Mouse (Mus musculus): ENCODE data around the gene Spag17. TPM values are rescaled to one million over a fixed set of nuclear protein-coding genes. Genes with fewer than 3 reads are reported as not detected.

Gene Spag17
- polyA plus RNA-seq, 1 experiment from 2014 or later, result 0.66 TPM

DNA sequence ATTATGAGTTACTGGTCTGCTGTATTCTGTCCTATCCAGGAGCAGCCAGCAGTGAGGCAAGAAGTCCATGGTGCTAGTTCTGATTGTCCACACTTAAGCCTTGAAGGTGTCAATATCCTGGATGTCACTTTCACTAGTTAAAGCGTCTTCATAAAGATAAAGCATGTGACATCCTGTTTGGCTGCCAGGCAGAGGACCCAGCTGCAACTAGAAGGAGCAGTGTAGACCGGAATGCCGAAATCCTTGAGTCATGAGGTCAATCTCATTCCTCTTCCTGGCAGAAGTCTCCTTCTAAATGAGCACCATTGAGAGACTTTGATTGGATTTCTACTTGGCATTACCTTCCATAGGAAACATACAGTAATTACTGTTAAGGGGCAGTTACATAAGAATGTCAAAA lies 295.3 kb downstream of the Spag17 start:
- Histone ChIP-seq H3K27me3 (ENCODE audit: insufficient read depth, low read length) (no peaks in the 10 kb centered on the region), H3K9me3 (replicated peaks; ENCODE audit: low read length) (no peaks in the 10 kb centered on the region), H3K4me2 (ENCODE audit: low read length) (no peak overlapping the region), H3K4me3 (replicated peaks; ENCODE audit: low read depth, low read length) (no peak overlapping the region), H3K36me3 (ENCODE audit: insufficient read depth, low read length) (peaks cover 31% of the 10 kb centered on the region), H3K4me1 (replicated peaks; ENCODE audit: insufficient read depth, low read length) (no peaks in the 10 kb centered on the region), H3K27ac (no peak overlapping the region), H3K9ac (ENCODE audit: low read depth, low read length) (no peak overlapping the region)
- ATAC-seq (replicated peaks; ENCODE audit: low FRiP score, low read depth) (no peak), DNase-seq (ENCODE audit: low spot score) (no peak)
- WGBS, result 62% methylated on average over 3 of the region's 3 CpGs
- no peak for TF ChIP-seq CTCF (IDR thresholded peaks at IDR 0.05; ENCODE audit: low read depth)

DNA sequence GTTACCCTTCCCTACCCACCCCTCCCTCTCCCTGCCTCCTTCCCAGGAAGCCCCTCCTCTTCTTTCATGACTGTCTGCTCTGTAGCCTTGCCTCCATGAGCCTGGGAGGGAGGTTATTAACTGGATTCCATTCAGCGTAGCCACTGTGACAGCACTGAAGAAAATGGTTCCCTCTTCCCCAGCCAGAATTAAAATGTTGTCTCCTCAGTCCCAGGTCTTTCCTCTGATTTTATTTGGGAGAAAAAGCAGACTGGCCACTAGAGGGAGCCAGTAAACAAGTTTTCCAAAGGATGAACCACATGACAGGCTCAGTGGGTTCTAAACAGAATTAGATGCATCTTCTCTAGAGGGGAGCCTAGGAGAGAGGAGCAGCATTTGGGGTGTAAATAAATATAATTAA lies 304.2 kb downstream of the Spag17 start:
- H3K9me3 ChIP-seq (replicated peaks; ENCODE audit: low read length), result no peaks in the 10 kb centered on the region
- WGBS, result 50% methylated on average over 1 of the region's 1 CpGs
- H3K4me1 ChIP-seq (replicated peaks; ENCODE audit: insufficient read depth, low read length), result no peaks in the 10 kb centered on the region
- no peaks in the 10 kb centered on the region for H3K36me3 ChIP-seq (ENCODE audit: insufficient read depth, low read length)
- ATAC-seq (replicated peaks; ENCODE audit: low FRiP score, low read depth) (peak; percentile 71; the same call in 1 of the 2 replicates), DNase-seq (ENCODE audit: low spot score) (peak; percentile 81)
- H3K9ac ChIP-seq (ENCODE audit: low read depth, low read length), result no peak overlapping the region
- no peak overlapping the region for H3K4me3 ChIP-seq (replicated peaks; ENCODE audit: low read depth, low read length)
- no peak overlapping the region for H3K27ac ChIP-seq
- no peak overlapping the region for H3K4me2 ChIP-seq (ENCODE audit: low read length)
- no peaks in the 10 kb centered on the region for H3K27me3 ChIP-seq (ENCODE audit: insufficient read depth, low read length)
- peak; percentile 85 for TF ChIP-seq CTCF (IDR thresholded peaks at IDR 0.05; ENCODE audit: low read depth)

DNA sequence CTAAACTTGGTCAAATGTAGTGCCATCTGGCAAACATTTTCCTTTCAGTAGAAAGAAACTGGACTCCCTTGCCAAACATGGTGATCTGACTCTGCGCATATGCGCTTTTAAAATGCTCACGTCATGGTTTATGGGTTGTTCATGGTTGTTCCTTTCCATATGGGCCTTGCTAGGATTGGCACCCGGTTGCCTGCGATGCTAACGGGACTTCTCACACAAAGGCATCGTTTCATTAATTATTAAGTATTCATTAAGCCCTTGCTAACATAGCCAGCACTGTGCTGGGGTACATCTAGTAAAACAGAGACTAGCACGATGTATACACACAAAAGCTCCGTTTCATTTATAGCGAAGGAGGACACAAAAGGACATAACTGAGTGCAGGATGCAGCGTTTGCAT lies 304.7 kb downstream of the Spag17 start:
- H3K36me3 ChIP-seq (ENCODE audit: insufficient read depth, low read length), result no peaks in the 10 kb centered on the region
- no peak for ATAC-seq (replicated peaks; ENCODE audit: low FRiP score, low read depth)
- TF ChIP-seq CTCF (IDR thresholded peaks at IDR 0.05; ENCODE audit: low read depth), result no peak
- DNase-seq (ENCODE audit: low spot score), result no peak
- no peak overlapping the region for H3K4me3 ChIP-seq (replicated peaks; ENCODE audit: low read depth, low read length)
- H3K9ac ChIP-seq (ENCODE audit: low read depth, low read length), result no peak overlapping the region
- no peaks in the 10 kb centered on the region for H3K9me3 ChIP-seq (replicated peaks; ENCODE audit: low read length)
- H3K27ac ChIP-seq, result no peak overlapping the region
- H3K27me3 ChIP-seq (ENCODE audit: insufficient read depth, low read length), result no peaks in the 10 kb centered on the region
- no peak overlapping the region for H3K4me2 ChIP-seq (ENCODE audit: low read length)
- H3K4me1 ChIP-seq (replicated peaks; ENCODE audit: insufficient read depth, low read length), result no peaks in the 10 kb centered on the region
- WGBS, result 85% methylated on average over 11 of the region's 11 CpGs
